Mouse (Mus musculus): ENCODE measurements around the gene Kcnc1. TPM values are rescaled to one million over a fixed set of nuclear protein-coding genes. Genes with fewer than 3 reads are reported as not detected.

Gene Kcnc1
- total RNA-seq (2021) = under 1 TPM; 0.14 to 0.17 TPM

GRCm38 (mm10) chr7:46396231-46396927, at the start of gene Kcnc1:
Kcnc1 (plus strand) TSS chr7:46396497.
- intact Hi-C loops (cut with DNase I) = loop anchor here (10.0 kb wide), 1 partner anchor 138 kb away; no protein-coding TSS in a partner anchor
- DNase-seq = peak; percentile 72 to 74

GRCm38 (mm10) chr7:46347692-46348091, 48.6 kb upstream of the Kcnc1 start:
- intact Hi-C loops (cut with DNase I) = no loop called here
- DNase-seq = no peak

DNA sequence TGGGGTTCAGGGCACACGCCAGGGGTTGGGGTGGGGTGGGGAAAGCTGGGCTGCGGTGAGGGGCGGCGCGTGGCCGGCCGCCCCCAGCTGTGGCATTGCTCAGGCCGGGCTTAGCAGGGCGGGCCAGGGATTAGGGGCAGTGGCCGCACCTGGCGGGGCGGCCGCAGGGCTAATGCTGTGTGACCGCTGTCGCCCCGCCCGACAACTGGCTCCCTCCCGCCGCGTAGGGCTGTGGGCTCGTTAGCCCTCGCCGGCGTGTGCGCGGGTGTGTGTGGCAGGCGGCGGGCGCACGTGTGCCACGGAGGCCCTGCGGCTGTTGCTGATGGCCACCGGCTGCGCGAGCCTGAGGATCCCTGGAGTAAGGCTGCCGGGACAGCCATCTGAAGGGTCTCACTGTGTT, 47.5 kb upstream of the Kcnc1 start:
- DNase-seq = no peak
- intact Hi-C loops (cut with DNase I) = no loop called here

- DNase-seq = no peak
- intact Hi-C loops (cut with DNase I) = no loop called here
Measured at GRCm38 (mm10) chr7:46350119-46350702, 46.1 kb upstream of the Kcnc1 start.

DNA sequence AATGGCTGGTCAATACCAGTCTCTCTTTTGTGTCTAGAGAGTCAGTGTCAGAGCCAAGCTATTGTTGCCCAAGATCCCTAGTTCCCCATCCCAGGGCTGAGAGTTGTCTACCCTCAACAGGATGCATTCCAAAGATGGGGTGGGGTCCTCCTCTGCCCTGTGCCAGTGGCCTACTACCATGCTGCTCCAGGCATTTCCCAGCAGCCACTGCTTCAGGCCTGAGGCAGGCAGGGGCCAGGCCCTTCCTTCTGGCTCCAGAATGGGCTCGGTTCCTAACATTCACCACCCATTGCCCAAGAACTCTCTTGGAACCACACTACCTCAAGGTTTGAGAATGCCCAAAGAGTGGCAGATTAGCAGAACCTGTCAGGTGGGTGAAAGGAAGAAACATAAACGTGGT, 43.5 kb upstream of the Kcnc1 start:
- DNase-seq = no peak

DNA sequence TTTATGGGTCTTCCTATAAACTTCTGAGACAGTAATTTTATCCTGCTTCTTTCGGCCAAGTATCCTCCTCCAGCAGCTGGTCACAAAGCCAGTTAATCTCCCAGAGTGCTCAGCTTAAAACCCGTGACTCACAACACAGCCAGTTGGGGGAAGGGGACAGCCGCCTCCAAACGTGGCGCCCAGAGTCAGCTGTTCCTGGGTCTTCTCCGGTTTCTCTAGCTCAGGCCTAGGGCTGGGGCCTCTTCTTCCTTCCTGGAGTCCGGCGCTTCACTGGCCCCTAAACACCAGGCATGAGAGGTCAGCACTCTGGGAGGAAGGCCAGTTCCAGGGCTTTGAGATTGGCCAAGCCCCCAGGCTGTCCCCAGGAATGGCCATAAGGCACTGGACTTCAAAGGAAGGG, 43.1 kb upstream of the Kcnc1 start:
- intact Hi-C loops (cut with DNase I) = no loop called here
- no peak for DNase-seq

More for the DNA sequence above, 43.5 kb upstream of the Kcnc1 start:
- intact Hi-C loops (cut with DNase I) = no loop called here

GRCm38 (mm10) chr7:46353875-46354274, 42.4 kb upstream of the Kcnc1 start:
- DNase-seq = no peak
- intact Hi-C loops (cut with DNase I) = no loop called here

DNA sequence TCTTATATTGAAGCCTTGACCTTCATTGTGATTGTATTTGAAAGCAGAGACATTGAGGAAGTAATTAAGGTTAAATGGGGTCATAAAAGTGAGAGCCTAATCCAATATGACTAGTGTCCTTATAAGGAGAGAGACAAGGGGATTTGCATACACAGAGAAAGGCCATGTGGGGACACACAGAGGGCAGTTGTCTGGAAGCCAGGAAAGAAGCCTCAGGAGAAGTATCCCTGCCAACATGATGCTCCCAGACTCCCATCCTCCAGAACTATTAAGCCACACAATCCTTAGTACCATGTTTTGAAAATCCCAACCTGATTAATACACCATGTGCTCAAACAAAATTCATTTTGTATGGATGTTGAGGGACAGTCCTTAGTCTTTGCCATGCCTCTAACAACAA, 34.5 kb upstream of the Kcnc1 start:
- no peak for DNase-seq
- intact Hi-C loops (cut with DNase I) = no loop called here

DNA sequence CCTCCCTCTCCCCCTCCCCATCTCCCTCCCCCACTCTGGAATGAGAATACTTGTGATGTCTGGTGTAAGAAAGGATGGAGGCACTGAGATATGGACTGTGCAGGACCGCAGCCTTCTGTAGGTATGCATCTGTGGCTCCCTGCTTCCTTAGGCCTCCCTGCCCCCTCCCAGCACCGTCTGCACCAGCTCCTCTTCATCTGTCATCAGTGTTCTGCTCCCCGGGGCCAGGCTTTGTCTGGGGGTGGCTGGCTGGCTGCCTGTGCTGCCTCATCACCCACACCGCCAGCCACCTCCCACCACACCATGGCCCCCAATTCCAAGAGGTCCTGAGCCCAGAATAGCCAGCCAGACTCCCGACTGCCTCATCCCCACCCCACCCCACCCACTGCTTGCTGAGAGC, 32.1 kb upstream of the Kcnc1 start:
- intact Hi-C loops (cut with DNase I) = no loop called here
- DNase-seq = no peak

DNA sequence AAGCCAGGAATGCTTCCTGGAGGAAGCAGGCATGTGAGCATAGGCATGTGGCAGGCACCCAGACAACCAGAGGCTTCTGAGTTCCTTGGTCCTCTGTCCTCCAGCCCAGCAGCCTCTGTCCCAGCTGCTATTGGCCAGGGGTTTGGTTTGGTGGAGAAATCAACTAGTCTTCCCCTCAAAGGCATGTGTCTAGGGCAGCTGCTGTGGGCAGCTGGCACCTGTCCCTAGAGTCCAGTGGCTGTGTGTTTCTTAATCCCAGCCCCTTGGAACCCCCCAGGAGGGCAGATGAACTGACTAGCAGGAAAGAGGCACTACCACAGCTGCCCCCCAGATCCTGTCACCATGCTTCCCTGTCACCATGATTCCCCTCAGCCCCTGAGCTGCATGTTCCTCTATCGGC, 30.5 kb upstream of the Kcnc1 start:
- intact Hi-C loops (cut with DNase I) = no loop called here
- no peak for DNase-seq

- DNase-seq = no peak
- intact Hi-C loops (cut with DNase I) = loop anchor here (10.0 kb wide), 1 partner anchor 276 kb away; no protein-coding TSS in a partner anchor
Measured at GRCm38 (mm10) chr7:46371104-46371503, 25.2 kb upstream of the Kcnc1 start.

- intact Hi-C loops (cut with DNase I) = loop anchor here (10.0 kb wide), 1 partner anchor 282 kb away; no protein-coding TSS in a partner anchor
- DNase-seq = no peak
Measured at GRCm38 (mm10) chr7:46376172-46377007, 19.9 kb upstream of the Kcnc1 start, which contains the start of gene Myod1. Myod1 (plus strand) TSS chr7:46376474.

DNA sequence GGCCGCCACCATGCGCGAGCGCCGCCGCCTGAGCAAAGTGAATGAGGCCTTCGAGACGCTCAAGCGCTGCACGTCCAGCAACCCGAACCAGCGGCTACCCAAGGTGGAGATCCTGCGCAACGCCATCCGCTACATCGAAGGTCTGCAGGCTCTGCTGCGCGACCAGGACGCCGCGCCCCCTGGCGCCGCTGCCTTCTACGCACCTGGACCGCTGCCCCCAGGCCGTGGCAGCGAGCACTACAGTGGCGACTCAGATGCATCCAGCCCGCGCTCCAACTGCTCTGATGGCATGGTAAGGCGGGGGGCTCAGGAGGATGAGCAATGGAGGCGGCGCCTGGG, 19.3 kb upstream of the Kcnc1 start:
- intact Hi-C loops (cut with DNase I) = loop anchor here (10.0 kb wide), 1 partner anchor 282 kb away; no protein-coding TSS in a partner anchor
- no peak for DNase-seq

DNA sequence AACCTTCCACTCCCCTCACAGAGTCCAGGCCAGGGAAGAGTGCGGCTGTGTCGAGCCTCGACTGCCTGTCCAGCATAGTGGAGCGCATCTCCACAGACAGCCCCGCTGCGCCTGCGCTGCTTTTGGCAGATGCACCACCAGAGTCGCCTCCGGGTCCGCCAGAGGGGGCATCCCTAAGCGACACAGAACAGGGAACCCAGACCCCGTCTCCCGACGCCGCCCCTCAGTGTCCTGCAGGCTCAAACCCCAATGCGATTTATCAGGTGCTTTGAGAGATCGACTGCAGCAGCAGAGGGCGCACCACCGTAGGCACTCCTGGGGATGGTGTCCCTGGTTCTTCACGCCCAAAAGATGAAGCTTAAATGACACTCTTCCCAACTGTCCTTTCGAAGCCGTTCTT, 18.2 kb upstream of the Kcnc1 start:
- DNase-seq = no peak
- intact Hi-C loops (cut with DNase I) = loop anchor here (2.0 to 10.0 kb wide), 2 partner anchors 97 to 283 kb away; no protein-coding TSS in a partner anchor

DNA sequence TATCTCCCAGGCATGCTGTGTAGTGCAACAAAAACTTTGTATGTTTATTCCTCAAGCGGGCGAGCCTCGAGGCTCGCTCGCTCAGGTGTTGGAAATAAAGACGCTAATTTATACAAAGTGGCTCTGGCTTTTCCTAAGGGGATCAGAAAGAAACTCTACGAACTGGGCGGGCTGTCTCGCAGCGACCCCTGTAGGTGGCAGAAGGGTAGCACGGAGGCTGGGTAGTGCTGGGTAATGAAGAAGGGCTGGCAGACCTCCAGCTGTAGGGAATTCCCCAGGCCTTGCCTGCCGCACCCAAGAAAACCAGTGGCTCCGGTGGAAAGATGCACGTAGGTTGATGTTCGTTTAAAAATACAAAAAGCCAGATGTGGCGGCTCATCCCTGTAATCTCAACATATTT, 17.3 kb upstream of the Kcnc1 start:
- intact Hi-C loops (cut with DNase I) = loop anchor here (2.0 to 10.0 kb wide), 2 partner anchors 98 to 284 kb away; no protein-coding TSS in a partner anchor
- peak in 1 of 2 experiments; percentile 48 for DNase-seq

- intact Hi-C loops (cut with DNase I) = no loop called here
Measured at GRCm38 (mm10) chr7:46380625-46381024, 15.7 kb upstream of the Kcnc1 start.

DNA sequence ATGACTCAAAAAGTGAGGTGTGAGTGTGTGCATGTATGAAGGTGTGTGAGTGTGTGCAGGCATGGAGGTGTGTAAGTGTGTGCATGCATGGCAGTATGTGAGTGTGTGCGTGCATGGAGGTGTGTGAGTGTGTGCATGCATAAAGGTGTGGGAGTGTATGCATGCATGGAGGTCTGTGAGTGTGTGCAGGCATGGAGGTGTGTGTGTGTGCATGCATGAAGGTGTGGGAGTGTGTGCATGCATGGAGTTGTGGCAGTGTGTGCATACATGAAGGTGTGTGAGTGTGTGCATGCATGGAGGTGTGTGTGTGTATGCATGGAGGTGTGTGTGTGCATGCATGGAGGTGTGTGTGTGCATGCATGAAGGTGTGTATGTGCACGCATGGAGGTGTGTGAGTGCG, 8.9 kb upstream of the Kcnc1 start:
- no peak for DNase-seq
- intact Hi-C loops (cut with DNase I) = no loop called here

More at GRCm38 (mm10) chr7:46380625-46381024, 15.7 kb upstream of the Kcnc1 start:
- no peak for DNase-seq

- no peak for DNase-seq
- intact Hi-C loops (cut with DNase I) = loop anchor here (5.0 to 10.0 kb wide), 2 partner anchors 145 to 323 kb away; partner anchors contain the start of gene Saal1
Measured at GRCm38 (mm10) chr7:46389456-46390085, 6.7 kb upstream of the Kcnc1 start.

DNA sequence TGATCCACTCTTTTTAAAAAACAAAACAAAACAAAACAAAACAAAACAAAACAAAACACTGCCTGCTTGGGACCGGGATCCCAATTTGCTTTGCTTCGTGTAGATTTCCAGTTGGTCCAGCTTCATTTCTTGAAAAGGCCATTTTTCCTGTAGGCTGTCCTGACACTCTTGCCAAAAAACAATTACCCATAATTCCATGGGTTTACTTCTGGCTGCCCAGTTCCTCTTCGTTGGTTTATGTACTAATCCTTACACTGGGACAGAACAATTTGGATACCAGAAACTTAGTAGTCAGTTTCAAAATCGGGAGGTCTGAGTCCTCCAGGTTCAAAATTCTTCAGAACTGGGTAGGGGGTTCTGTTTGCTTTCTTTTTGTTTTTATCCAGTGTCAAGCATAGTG, 6.1 kb upstream of the Kcnc1 start:
- intact Hi-C loops (cut with DNase I) = loop anchor here (5.0 to 10.0 kb wide), 2 partner anchors 145 to 322 kb away; partner anchors contain the start of gene Saal1
- DNase-seq = no peak

GRCm38 (mm10) chr7:46391701-46392100, 4.6 kb upstream of the Kcnc1 start:
- no peak for DNase-seq
- intact Hi-C loops (cut with DNase I) = loop anchor here (5.0 to 10.0 kb wide), 2 partner anchors 143 to 321 kb away; partner anchors contain the start of gene Saal1

Measured in heart, postnatal 36 days (tissue).